ENCODE assay signal across 17 mouse cellular contexts in genomic region chr13:94464221-94464620, GRCm38 (mm10).
"Had no signal": no experiment of that assay in that cellular context is flagged by ENCODE, and none has a peak within 500 bp of the region (broad histone marks: within the 10 kb centered on the region; RNA-seq: fewer than 3 reads in every experiment).

No protein-coding gene starts in this region.

- H3K4me2 ChIP-seq: liver, embryonic 13.5 days; midbrain, embryonic 13.5 days; neural tube, embryonic 13.5 days had no signal

- H3K4me1 ChIP-seq: liver, embryonic 13.5 days; neural tube, embryonic 13.5 days had no signal

- DNase-seq: kidney, adult 18-20 months; kidney, adult 9 months; kidney, postnatal 25 days; layer of hippocampus, adult 9-11 months; liver, embryonic 13.5 days; lung, adult 2 months; lung, postnatal 14 days; lung, postnatal 4 days; right cerebral cortex, adult 18-20 months; right cerebral cortex, postnatal 14 days; right cerebral cortex, postnatal 4 days; thymus, postnatal 25 days had no signal

- H3K9ac ChIP-seq: liver, embryonic 13.5 days; midbrain, embryonic 13.5 days; neural tube, embryonic 13.5 days had no signal

- H3K9me3 ChIP-seq: liver, embryonic 13.5 days; midbrain, embryonic 13.5 days; neural tube, embryonic 13.5 days had no signal

- H3K4me3 ChIP-seq: layer of hippocampus, adult 2 months; liver, embryonic 13.5 days; midbrain, embryonic 13.5 days; neural tube, embryonic 13.5 days had no signal

- H3K27me3 ChIP-seq: liver, embryonic 13.5 days; midbrain, embryonic 13.5 days; neural tube, embryonic 13.5 days had no signal

- ATAC-seq: intestine, embryonic 16.5 days; midbrain, embryonic 13.5 days had no signal

- H3K27ac ChIP-seq: kidney, postnatal 0 days; layer of hippocampus, adult 2 months; liver, embryonic 13.5 days; midbrain, embryonic 13.5 days; neural tube, embryonic 13.5 days had no signal
